Mouse (Mus musculus) CD4-positive helper T cell, adult 2 months (primary cell): ENCODE results near the gene Plpp7.

Source experiments
- DNase-seq: peaks from one replicate; pipeline ENCODE4 v3.0.0-alpha.2; 2012; ENCODE audit warnings: low read depth, missing footprints, low spot score

Plpp7 gene

DNA sequence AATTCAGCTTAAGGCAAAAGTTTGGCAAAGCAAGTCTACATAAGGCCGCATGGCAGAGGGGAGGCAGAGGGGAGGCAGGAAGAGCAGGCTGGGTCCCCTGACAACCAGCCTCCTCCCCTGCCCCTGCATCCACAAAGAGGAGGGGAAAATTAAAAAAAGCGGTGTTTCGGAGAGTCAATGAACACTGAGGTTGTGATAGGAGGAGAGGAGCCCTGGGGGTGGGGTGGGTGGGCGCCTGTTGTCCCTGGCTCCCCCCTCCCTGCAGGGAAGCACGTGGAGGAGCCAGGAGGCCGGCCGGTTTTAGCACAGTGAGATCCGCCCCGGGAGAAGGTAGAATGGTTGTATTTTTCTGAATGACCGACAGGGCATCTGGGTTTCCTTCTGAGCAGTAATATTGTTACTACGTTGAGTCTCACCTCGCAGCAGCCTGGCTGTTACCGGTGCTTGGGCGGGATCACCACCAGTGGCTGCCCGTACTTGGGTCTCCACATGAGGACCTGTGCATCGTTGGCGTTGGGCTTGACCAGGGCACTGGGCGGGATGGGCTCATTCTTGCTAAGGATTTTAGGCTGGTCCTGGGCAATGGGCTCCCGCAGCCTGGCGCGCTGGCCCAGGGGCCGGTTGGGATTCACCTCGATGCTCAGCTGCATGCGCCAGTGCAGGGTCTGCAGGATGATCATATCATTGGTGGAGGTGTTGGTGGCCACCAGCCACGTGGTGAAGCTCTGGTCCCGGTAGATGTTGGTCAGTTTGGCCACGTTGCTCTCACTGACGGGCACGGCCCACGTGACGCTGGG lies 26.3 kb upstream of the Plpp7 start:
- peak; percentile 53 for DNase-seq

GRCm38 (mm10) chr2:32070747-32071146 lies 24.6 kb upstream of the Plpp7 start:
- DNase-seq, result peak; percentile 50

- no peak for DNase-seq
Observed at GRCm38 (mm10) chr2:32074404-32074803, 20.9 kb upstream of the Plpp7 start.

- DNase-seq, result no peak
Observed at GRCm38 (mm10) chr2:32075368-32075767, 20.0 kb upstream of the Plpp7 start.

- peak; percentile 67 for DNase-seq
Observed at GRCm38 (mm10) chr2:32077744-32078143, 17.6 kb upstream of the Plpp7 start.

DNA sequence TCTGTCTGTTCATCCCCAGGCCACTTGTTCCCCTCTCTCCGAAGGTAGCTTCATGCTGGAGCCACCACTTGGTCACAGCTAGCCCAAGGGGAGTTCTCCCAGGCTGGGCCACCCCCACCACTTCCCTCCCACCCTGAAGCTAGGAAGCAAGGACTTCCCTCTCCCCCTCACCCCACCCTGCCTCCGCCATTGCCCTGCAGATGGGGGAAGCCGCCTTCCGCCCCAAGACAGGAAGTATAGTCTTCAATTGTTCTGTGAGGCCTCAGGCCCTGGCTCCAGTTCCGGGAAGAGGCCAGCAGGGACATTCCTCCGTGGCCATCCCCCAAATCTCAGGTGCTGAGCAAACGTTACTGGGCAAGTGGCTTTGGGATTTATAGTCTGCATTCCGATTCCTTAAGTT lies 16.8 kb upstream of the Plpp7 start:
- peak; percentile 77 for DNase-seq

DNA sequence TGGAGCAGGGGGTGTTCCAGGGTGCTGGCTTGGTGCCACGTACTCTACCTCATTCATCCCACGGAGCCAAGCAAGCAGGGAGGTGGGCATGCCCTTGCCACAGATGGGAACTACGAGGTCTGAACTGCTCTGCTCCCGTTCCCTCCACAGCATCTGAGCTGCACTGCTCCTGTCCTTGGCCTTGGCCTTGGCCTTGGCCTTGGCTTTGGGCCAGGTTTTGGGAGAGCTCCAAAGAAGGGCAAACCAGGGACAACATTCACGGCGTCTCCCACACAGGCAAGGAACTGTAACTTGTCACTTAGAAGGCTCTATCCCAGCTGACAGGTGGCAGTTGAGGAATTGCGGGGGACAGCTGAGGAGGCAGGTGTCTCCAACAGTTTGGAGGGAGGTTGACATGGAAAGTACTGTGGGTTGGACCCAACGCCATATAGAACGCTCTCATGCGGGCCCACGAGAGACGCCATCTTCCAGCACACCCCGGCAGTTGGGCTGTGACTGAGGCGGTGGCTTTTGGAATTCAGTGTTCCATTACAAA lies 16.1 kb upstream of the Plpp7 start:
- peak; percentile 21 for DNase-seq

GRCm38 (mm10) chr2:32080681-32081080 lies 14.6 kb upstream of the Plpp7 start:
- DNase-seq, result peak; percentile 67

DNA sequence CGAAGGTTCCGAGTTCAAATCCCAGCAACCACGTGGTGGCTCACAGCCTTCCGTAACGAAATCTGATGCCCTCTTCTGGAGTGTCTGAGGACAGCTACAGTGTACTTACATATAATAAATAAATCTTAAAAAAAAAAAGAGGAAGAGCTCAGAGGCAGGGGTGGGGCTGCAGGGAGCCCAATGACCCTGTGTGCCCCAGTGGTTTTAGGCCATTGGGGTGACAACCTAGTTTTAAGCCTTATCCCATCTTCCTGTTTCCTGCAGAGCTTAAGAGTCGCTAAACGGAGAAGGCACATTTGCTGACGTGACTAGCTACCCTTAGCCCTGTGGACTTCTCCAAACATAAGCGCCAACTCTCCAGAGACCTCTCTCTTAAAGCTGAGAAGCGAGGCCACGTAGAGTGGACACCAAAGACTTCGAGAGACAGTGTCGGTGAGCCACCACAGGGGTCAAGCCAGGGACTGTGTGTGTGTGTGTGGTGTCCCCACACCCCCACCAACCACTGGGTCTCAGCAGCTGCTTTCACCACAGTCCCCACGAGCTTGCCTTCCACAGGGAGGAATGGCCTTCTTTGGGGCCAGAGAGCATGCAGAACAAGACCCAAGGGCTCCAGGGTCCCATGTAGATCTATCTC lies 13.9 kb upstream of the Plpp7 start:
- DNase-seq, result peak; percentile 68

- DNase-seq, result no peak
Observed at GRCm38 (mm10) chr2:32082229-32082628, 13.1 kb upstream of the Plpp7 start.

GRCm38 (mm10) chr2:32083159-32084011 lies 11.9 kb upstream of the Plpp7 start:
- DNase-seq, result peak; percentile 82

DNA sequence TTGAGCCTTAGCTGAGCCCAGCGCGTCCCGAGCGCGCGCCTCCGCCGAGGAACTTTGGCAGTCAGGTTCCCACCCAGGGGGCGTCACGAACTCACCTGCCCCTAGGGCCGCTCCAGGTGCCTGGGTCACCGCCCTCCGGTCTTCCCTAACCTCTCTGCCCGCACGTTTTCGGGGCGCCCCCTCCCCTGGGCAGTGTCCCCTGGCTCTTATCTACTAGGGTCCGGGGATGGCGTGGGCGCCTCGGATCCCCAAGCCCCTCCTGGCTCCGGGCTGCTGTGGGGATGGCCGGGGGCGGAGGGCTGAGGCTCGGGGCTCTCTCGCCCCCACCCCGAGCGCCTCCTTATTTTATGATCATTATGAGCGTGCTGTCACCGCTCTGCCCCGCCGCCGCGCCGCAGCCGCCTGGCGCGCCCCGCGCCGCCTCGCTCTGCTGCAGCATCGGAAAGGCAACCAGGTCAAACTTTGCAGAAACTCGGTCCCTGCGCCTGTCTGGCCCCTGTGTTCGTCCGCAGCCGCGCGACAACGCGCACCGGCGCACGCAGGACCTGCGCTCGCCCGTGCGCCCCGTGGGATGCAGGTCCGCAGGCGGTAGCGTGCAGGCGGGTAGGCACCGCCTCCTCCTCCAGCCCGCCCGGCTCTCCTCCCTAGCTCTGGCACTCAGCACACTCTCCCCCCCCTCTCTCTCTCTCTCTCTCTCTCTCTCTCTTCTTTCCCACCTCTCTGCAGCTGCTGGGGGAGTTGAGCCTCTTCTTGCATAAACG lies 11.0 kb upstream of the Plpp7 start, which contains the start of gene Fam78a:
Gene Fam78a (minus strand): TSS at position 747 of the 761 bp plus-strand sequence.
- peak; percentile 83 for DNase-seq

- no peak for DNase-seq
Observed at GRCm38 (mm10) chr2:32084872-32085199, 10.5 kb upstream of the Plpp7 start.

- no peak for DNase-seq
Observed at GRCm38 (mm10) chr2:32085231-32085630, 10.1 kb upstream of the Plpp7 start.

GRCm38 (mm10) chr2:32087606-32088005 lies 7.7 kb upstream of the Plpp7 start:
- no peak for DNase-seq

DNA sequence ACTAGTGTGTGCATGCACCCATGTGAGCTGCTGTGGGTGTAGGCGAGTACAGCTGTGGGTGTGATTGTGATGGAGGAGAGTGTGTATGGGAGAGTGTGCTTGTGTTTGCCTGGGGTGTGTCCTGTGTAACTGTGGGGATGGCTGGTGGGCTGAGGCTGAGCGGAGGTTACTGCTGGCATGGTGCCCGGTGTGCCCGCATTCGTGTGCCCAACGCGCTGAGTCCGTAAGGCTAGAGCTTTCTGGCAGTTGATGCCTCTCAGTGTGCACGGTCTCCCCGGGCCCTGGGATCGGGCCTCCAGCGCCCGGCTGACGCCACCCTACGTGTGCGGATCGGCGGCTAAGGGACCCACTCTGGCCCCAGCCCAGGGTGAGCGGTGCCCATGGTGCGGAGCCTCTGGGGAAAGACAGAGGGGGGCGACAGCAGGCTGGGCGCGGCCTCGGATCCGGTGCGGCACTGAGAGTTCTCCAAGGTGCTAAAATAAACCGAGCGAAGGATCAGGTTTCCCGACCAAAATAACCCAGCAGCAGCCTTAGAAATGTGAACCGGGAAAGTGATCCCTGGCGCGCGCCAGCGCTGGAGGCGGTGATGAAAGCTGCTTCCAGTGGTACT lies 6.9 kb upstream of the Plpp7 start:
- peak; percentile 28 for DNase-seq

DNA sequence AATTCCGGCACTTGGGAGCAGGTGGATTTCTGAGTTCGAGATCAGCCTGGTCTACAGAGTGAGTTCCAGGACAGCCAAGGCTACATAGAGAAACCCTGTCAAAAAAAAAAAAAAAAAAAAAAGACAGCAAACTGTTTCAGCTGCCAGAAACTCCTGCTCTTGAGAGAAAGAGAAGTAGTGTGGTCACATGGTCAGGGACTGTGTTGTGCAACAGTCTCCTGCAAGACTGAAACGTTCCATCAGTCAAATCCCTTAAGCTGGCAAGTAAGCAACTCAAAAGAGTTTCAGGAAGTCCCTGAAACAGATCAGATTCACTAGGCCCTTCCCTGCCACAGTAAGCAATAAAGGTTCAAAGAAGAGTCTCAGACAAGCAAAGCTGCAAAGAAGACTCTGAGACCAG lies 5.7 kb upstream of the Plpp7 start:
- DNase-seq, result no peak

DNA sequence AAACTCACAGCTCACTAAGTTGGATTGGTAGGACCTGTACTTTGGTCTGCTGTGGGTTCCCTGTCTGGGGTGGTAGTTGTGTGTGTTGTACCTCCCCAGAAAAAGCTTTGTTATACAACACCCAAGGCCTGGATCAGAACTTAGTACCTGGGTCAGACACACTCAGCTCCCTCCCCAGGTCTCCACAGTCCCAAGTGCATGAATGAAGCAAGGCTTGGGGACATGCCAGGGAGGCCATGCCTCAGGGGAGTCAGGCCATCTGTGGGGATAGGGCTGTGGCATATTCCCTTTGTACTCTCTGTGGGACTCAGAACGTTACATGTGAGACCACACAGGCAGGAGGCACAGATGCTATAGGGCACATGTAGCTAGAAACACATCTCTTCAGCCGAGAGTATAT lies 5.2 kb upstream of the Plpp7 start:
- no peak for DNase-seq

DNA sequence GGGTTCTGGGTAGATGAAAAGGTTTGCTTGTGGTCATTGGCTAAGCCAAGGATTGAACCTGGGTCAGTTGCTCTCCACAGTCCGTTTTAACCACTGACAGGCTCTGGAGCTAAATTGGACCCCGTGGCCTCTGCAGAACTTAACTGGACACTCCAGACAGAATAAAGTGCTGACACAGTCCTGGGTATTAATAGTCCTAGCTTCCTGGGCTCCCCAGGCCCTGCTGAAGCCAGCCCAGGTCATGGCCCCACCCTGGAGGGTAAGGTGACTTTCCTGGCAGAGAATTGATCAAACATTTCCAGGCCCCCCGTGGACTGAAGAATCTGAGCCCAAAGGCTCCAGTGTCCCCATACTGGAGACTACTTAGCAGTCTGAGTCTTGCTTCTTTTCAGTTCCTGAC lies 3.4 kb upstream of the Plpp7 start:
- no peak for DNase-seq

GRCm38 (mm10) chr2:32094001-32094707 lies 1.2 kb upstream of the Plpp7 start:
- no peak for DNase-seq
